Comparison of ENCODE assay signal across 24 mouse cellular contexts in genomic region chr2:180389486-180389885, GRCm38 (mm10). TPM values are rescaled to one million over a fixed set of nuclear protein-coding genes. Genes with fewer than 3 reads are reported as not detected.
DNase-seq lines count a peak whose midpoint lies in the region; ATAC-seq and TF ChIP-seq lines count a peak whose summit lies in the region.
"Had no signal": no experiment of that assay in that cellular context is flagged by ENCODE, and none has a peak within 500 bp of the region (broad histone marks: within the 10 kb centered on the region; RNA-seq: fewer than 3 reads in every experiment).

No protein-coding gene starts in this region.

- H3K79me2 ChIP-seq in heart, adult 2 months (replicated peaks; ENCODE audit: control insufficient read depth, insufficient read depth, low read length): no peaks in the 10 kb centered on the region

- H3K4me2 ChIP-seq in hindbrain, embryonic 12.5 days (replicated peaks): no peak overlapping the region
- H3K4me2 ChIP-seq in hindbrain, embryonic 11.5 days (replicated peaks; ENCODE audit: low read depth, low read length): no peak overlapping the region
- H3K4me2 ChIP-seq in heart, embryonic 14.5 days (ENCODE audit: low read length): peak overlapping the region; percentile 90
- H3K4me2 ChIP-seq: forebrain, embryonic 15.5 days; kidney, embryonic 15.5 days; limb, embryonic 15.5 days; lung, embryonic 15.5 days had no signal

- peak overlapping the region; percentile 89 for H3K27ac ChIP-seq in heart, adult 2 months
- no peak overlapping the region for H3K27ac ChIP-seq in hindbrain, embryonic 12.5 days
- H3K27ac ChIP-seq in hindbrain, embryonic 11.5 days (ENCODE audit: low read depth, low read length): no peak overlapping the region
- peak overlapping the region; percentile 98 to 99 for H3K27ac ChIP-seq in heart, embryonic 14.5 days (replicated peaks in 1 of 2; ENCODE audit: control insufficient read depth in 1 of 2, insufficient read depth in 1 of 2, low read depth in 2 of 2, low read length in 2 of 2)
- H3K27ac ChIP-seq: forebrain, embryonic 15.5 days; kidney, embryonic 15.5 days; left cerebral cortex, adult 2 months; limb, embryonic 15.5 days; liver, embryonic 14.5 days; lung, embryonic 15.5 days had no signal

- 26% methylated on average over 2 of the region's 2 CpGs for WGBS in heart, adult 2 months
- WGBS in hindbrain, embryonic 12.5 days: 21% methylated on average over 2 of the region's 2 CpGs
- WGBS in hindbrain, embryonic 11.5 days: 31% methylated on average over 2 of the region's 2 CpGs
- 5% methylated on average over 2 of the region's 2 CpGs for WGBS in heart, embryonic 14.5 days

- peak overlapping the region; percentile 54 for H3K4me3 ChIP-seq in heart, adult 2 months
- H3K4me3 ChIP-seq in hindbrain, embryonic 12.5 days: no peak overlapping the region
- H3K4me3 ChIP-seq in hindbrain, embryonic 11.5 days (ENCODE audit: low read depth, low read length): no peak overlapping the region
- H3K4me3 ChIP-seq in heart, embryonic 14.5 days (ENCODE audit: control insufficient read depth in 1 of 2, insufficient read depth in 1 of 2, low read depth in 1 of 2, low read length in 2 of 2): peak overlapping the region; percentile 82 to 88
- H3K4me3 ChIP-seq: forebrain, embryonic 15.5 days; kidney, embryonic 15.5 days; left cerebral cortex, adult 2 months; lung, embryonic 15.5 days had no signal

- peaks cover 4% of the 10 kb centered on the region; the same call in 1 of the 2 replicates for H3K36me3 ChIP-seq in heart, adult 2 months (ENCODE audit: control insufficient read depth, insufficient read depth, low read length)
- H3K36me3 ChIP-seq in hindbrain, embryonic 12.5 days: no peaks in the 10 kb centered on the region
- H3K36me3 ChIP-seq in hindbrain, embryonic 11.5 days (ENCODE audit: control insufficient read depth, insufficient read depth, low read length): no peaks in the 10 kb centered on the region
- H3K36me3 ChIP-seq in heart, embryonic 14.5 days (ENCODE audit: control insufficient read depth, insufficient read depth, low read length): peaks cover 55% of the 10 kb centered on the region
- H3K36me3 ChIP-seq: forebrain, embryonic 15.5 days; kidney, embryonic 15.5 days; limb, embryonic 15.5 days; lung, embryonic 15.5 days had no signal

- H3K27me3 ChIP-seq in heart, adult 2 months (ENCODE audit: control insufficient read depth, insufficient read depth, low read length): no peaks in the 10 kb centered on the region
- H3K27me3 ChIP-seq in hindbrain, embryonic 12.5 days: peaks cover 57% of the 10 kb centered on the region
- peaks cover 22% of the 10 kb centered on the region for H3K27me3 ChIP-seq in hindbrain, embryonic 11.5 days (ENCODE audit: control insufficient read depth, insufficient read depth, low read length)
- no peaks in the 10 kb centered on the region for H3K27me3 ChIP-seq in heart, embryonic 14.5 days (ENCODE audit: control insufficient read depth, insufficient read depth, low read length)

- H3K4me1 ChIP-seq in heart, adult 2 months (ENCODE audit: control insufficient read depth, insufficient read depth, low read length): peaks cover 10% of the 10 kb centered on the region
- peaks cover 18% of the 10 kb centered on the region for H3K4me1 ChIP-seq in hindbrain, embryonic 12.5 days
- H3K4me1 ChIP-seq in hindbrain, embryonic 11.5 days (replicated peaks; ENCODE audit: control insufficient read depth, insufficient read depth, low read length): 0 out of 2 replicates have a peak, but pooled peaks cover 2% of the 10 kb centered on the region
- H3K4me1 ChIP-seq in heart, embryonic 14.5 days (ENCODE audit: control insufficient read depth in 2 of 2, insufficient read depth in 2 of 2, low read length in 2 of 2): peaks cover 25 to 42% of the 10 kb centered on the region in 2 experiments

- TF ChIP-seq EP300 in heart, adult 2 months (IDR thresholded peaks at IDR 0.05; ENCODE audit: insufficient read depth, low read depth, low read length): no peak

- ATAC-seq in hindbrain, embryonic 12.5 days (ENCODE audit: low FRiP score): no peak
- no peak for ATAC-seq in hindbrain, embryonic 11.5 days (ENCODE audit: low FRiP score)
- ATAC-seq in heart, embryonic 14.5 days (ENCODE audit: insufficient number of reproducible peaks, insufficient read depth, low FRiP score, low read depth): no peak
- ATAC-seq: CD4-positive, CD25-positive, alpha-beta regulatory T cell, adult 4 months; forebrain, embryonic 15.5 days; intestine, postnatal 0 days; midbrain, embryonic 16.5 days had no signal

- intact Hi-C loops in heart, adult 2 months (cut with DNase I): no loop called here
- intact Hi-C loops in heart, postnatal 10 days (cut with DNase I): no loop called here

- peak overlapping the region; percentile 80 for H3K9ac ChIP-seq in heart, adult 2 months (ENCODE audit: low read depth, low read length)
- H3K9ac ChIP-seq in hindbrain, embryonic 12.5 days: 0 out of 2 replicates have a peak overlapping the region, but pooled peaks have one; percentile 15
- no peak overlapping the region for H3K9ac ChIP-seq in hindbrain, embryonic 11.5 days (ENCODE audit: low read depth, low read length)
- H3K9ac ChIP-seq in heart, embryonic 14.5 days (ENCODE audit: low read length): peak overlapping the region; percentile 95
- H3K9ac ChIP-seq: forebrain, embryonic 15.5 days; kidney, embryonic 15.5 days; limb, embryonic 15.5 days; liver, embryonic 14.5 days; lung, embryonic 15.5 days had no signal

- peak; percentile 44; the same call in 1 of the 2 replicates for TF ChIP-seq POLR2A in heart, adult 2 months (IDR thresholded peaks at IDR 0.05; ENCODE audit: insufficient read depth, low read depth, low read length)

- no peak for TF ChIP-seq CTCF in heart, adult 2 months (IDR thresholded peaks at IDR 0.05)

- no peaks in the 10 kb centered on the region for H3K9me3 ChIP-seq in hindbrain, embryonic 12.5 days (replicated peaks)
- H3K9me3 ChIP-seq in hindbrain, embryonic 11.5 days (ENCODE audit: control insufficient read depth, low read length): no peaks in the 10 kb centered on the region
- H3K9me3 ChIP-seq in heart, embryonic 14.5 days (ENCODE audit: control insufficient read depth, low read length): no peaks in the 10 kb centered on the region
- H3K9me3 ChIP-seq: forebrain, embryonic 15.5 days; kidney, embryonic 15.5 days; limb, embryonic 15.5 days; lung, embryonic 15.5 days had no signal

- DNase-seq in heart, adult 2 months: peak in 1 of 2 experiments; percentile 29
- DNase-seq in heart, adult 8-10 months (ENCODE audit: low spot score): no peak
- no peak for DNase-seq in hindbrain, embryonic 11.5 days (ENCODE audit: low spot score)
- DNase-seq in heart, postnatal 10 days: peak; percentile 43 to 45
- no peak for DNase-seq in yolk sac, embryonic 10.5 days (ENCODE audit: low spot score)
- DNase-seq: adrenal gland, postnatal 25 days; cerebellum, adult 9-10 months; gastrocnemius, postnatal 25 days; kidney, postnatal 4 days; left cerebral cortex, postnatal 4 days; lung, postnatal 4 days had no signal

RNA-seq across cellular contexts. Expression of gene Gata5, which starts 55.0 kb away (rescaled TPM):
- total RNA-seq in heart, adult 2 months (2021): under 1 TPM; 0.63 to 0.89 TPM
- polyA plus RNA-seq in heart, adult 2 months (2012; rRNA removed): 1.1 TPM in 2 replicates
- 1 to 10 TPM in 1 of 4 experiments, under 1 TPM in 3; 0.68 to 1.2 (median 0.80) TPM for total RNA-seq in heart, adult 8-10 months (2022)
- polyA plus RNA-seq in hindbrain, embryonic 12.5 days (2016; fragmentation: Nextera tagmentation; extraction: Ambion mirVana): 0.08 TPM in 1 of 2 replicates, not detected in the other
- not detected in 2 replicates for polyA plus RNA-seq in hindbrain, embryonic 11.5 days (2014; fragmentation: Nextera tagmentation; extraction: Ambion mirVana)
- 7.3 and 9.7 TPM in 2 replicates for polyA plus RNA-seq in heart, embryonic 14.5 days (2014; fragmentation: Nextera tagmentation; extraction: Ambion mirVana)
- total RNA-seq in heart, postnatal 10 days (2021): 1 to 10 TPM; 1.0 to 1.2 TPM
- total RNA-seq: adrenal gland, postnatal 25 days; gastrocnemius, postnatal 25 days; left cerebral cortex, adult 2 months; left cerebral cortex, postnatal 4 days; megakaryocyte-erythroid progenitor cell, adult 5-6 weeks; neutrophil, adult 5-6 weeks had no signal
- polyA plus RNA-seq: CD4-positive, CD25-positive, alpha-beta regulatory T cell, adult 4 months; forebrain, embryonic 15.5 days; limb, embryonic 15.5 days; midbrain, embryonic 16.5 days had no signal

Comparison
In these comparisons a context has a peak if more than half of its experiments do, and no peak if none do; other contexts are left out.
1. DNase-seq: peak in heart, postnatal 10 days (2 of 2); none in heart, adult 8-10 months (single experiment), hindbrain, embryonic 11.5 days (single experiment) and yolk sac, embryonic 10.5 days (single experiment).
2. H3K27ac ChIP-seq: peak in heart, adult 2 months (single experiment) and heart, embryonic 14.5 days (2 of 2); none in hindbrain, embryonic 12.5 days (single experiment) and hindbrain, embryonic 11.5 days (single experiment).
3. H3K4me3 ChIP-seq: peak in heart, adult 2 months (single experiment) and heart, embryonic 14.5 days (2 of 2); none in hindbrain, embryonic 12.5 days (single experiment) and hindbrain, embryonic 11.5 days (single experiment).